10 mouse cellular contexts compared by ENCODE assay signal in genomic region chr19:53801789-53802683, GRCm38 (mm10).
DNase-seq lines count a peak whose midpoint lies in the region; ATAC-seq and TF ChIP-seq lines count a peak whose summit lies in the region.
"Had no signal": no experiment of that assay in that cellular context is flagged by ENCODE, and none has a peak within 500 bp of the region (broad histone marks: within the 10 kb centered on the region; RNA-seq: fewer than 3 reads in every experiment).

No protein-coding gene starts in this region.

- no peak for TF ChIP-seq CTCF in G1E (IDR thresholded peaks at IDR 0.05; ENCODE audit: low read depth, low read length)
- no peak for TF ChIP-seq CTCF in heart, postnatal 0 days (IDR thresholded peaks at IDR 0.05; ENCODE audit: low read depth)

- H3K27me3 ChIP-seq in G1E (ENCODE audit: insufficient read depth, low read length): no peaks in the 10 kb centered on the region
- H3K27me3 ChIP-seq in heart, postnatal 0 days (ENCODE audit: control insufficient read depth, insufficient read depth, low read length): no peaks in the 10 kb centered on the region
- H3K27me3 ChIP-seq in liver, embryonic 16.5 days (ENCODE audit: control insufficient read depth, insufficient read depth, low read depth, low read length): no peaks in the 10 kb centered on the region

- WGBS in heart, postnatal 0 days: 23% methylated on average over 11 of the region's 11 CpGs
- WGBS in liver, embryonic 16.5 days (ENCODE audit: insufficient replicate concordance): 26% methylated on average over 11 of the region's 11 CpGs

- H3K4me1 ChIP-seq in G1E (ENCODE audit: insufficient read depth, low read depth, low read length): peaks cover 93% of the 10 kb centered on the region
- peaks cover 55% of the 10 kb centered on the region for H3K4me1 ChIP-seq in heart, postnatal 0 days (ENCODE audit: control insufficient read depth, insufficient read depth)
- peaks cover 44% of the 10 kb centered on the region for H3K4me1 ChIP-seq in liver, embryonic 16.5 days (ENCODE audit: control insufficient read depth, low read depth, low read length)

- H3K36me3 ChIP-seq in G1E (replicated peaks): no peaks in the 10 kb centered on the region
- H3K36me3 ChIP-seq in heart, postnatal 0 days (replicated peaks; ENCODE audit: control insufficient read depth, insufficient read depth, low read length): no peaks in the 10 kb centered on the region
- H3K36me3 ChIP-seq in liver, embryonic 16.5 days (ENCODE audit: control insufficient read depth, insufficient read depth): no peaks in the 10 kb centered on the region

- no peaks in the 10 kb centered on the region for H3K9me3 ChIP-seq in G1E (replicated peaks)
- H3K9me3 ChIP-seq in heart, postnatal 0 days (replicated peaks; ENCODE audit: control insufficient read depth, low read length): no peaks in the 10 kb centered on the region
- no peaks in the 10 kb centered on the region for H3K9me3 ChIP-seq in liver, embryonic 16.5 days (replicated peaks; ENCODE audit: control insufficient read depth, low read length)

- peak overlapping the region; percentile 60; the same call in 1 of the 2 replicates for H3K4me3 ChIP-seq in G1E (ENCODE audit: low read depth, low read length)
- H3K4me3 ChIP-seq in heart, postnatal 0 days (ENCODE audit: low read depth, low read length): no peak overlapping the region
- H3K4me3 ChIP-seq in liver, embryonic 16.5 days (ENCODE audit: low read depth, low read length): no peak overlapping the region

- H3K4me2 ChIP-seq in heart, postnatal 0 days (ENCODE audit: low read depth, low read length): no peak overlapping the region
- H3K4me2 ChIP-seq in liver, embryonic 16.5 days (ENCODE audit: low read depth, low read length): no peak overlapping the region

- TF ChIP-seq EP300 in heart, postnatal 0 days (IDR thresholded peaks at IDR 0.05; ENCODE audit: low read depth): peak; percentile 91

- DNase-seq in G1E (ENCODE audit: low spot score): peak; percentile 76
- peak; percentile 61 for DNase-seq in brain, adult 2 months (ENCODE audit: low read depth, low spot score)
- peak; percentile 92 for DNase-seq in heart, postnatal 0 days (ENCODE audit: low spot score)
- DNase-seq in adrenal gland, postnatal 10 days: no peak
- DNase-seq in thymus, postnatal 10 days (ENCODE audit: low spot score in 2 of 2): no peak
- DNase-seq in right cerebral cortex, postnatal 36 days (ENCODE audit: low spot score in 2 of 2): no peak
- DNase-seq: gastrocnemius, postnatal 36 days had no signal

- H3K9ac ChIP-seq in heart, postnatal 0 days (replicated peaks; ENCODE audit: low read depth, low read length): no peak overlapping the region
- no peak overlapping the region for H3K9ac ChIP-seq in liver, embryonic 16.5 days (ENCODE audit: low read depth, low read length)

- H3K27ac ChIP-seq in heart, postnatal 0 days (ENCODE audit: low read depth): peak overlapping the region; percentile 90
- peak overlapping the region; percentile 65 for H3K27ac ChIP-seq in liver, embryonic 16.5 days (ENCODE audit: low read length)

- peak; percentile 74 for ATAC-seq in G1E (ENCODE audit: extremely low read depth, insufficient number of reproducible peaks, low FRiP score, poor library complexity, severe bottlenecking)
- peak; percentile 93 for ATAC-seq in heart, postnatal 0 days (ENCODE audit: insufficient read depth, low read depth)
- ATAC-seq in liver, embryonic 16.5 days (ENCODE audit: low read depth): peak; percentile 63
- ATAC-seq: activated CD4-positive, CD25-positive, alpha-beta regulatory T cell, adult 4 months; forebrain, embryonic 14.5 days had no signal

Comparison
In these comparisons a context has a peak if more than half of its experiments do, and no peak if none do; other contexts are left out.
1. DNase-seq: peak in G1E (single experiment), brain, adult 2 months (single experiment) and heart, postnatal 0 days (single experiment); none in adrenal gland, postnatal 10 days (single experiment), thymus, postnatal 10 days (0 of 2) and right cerebral cortex, postnatal 36 days (0 of 2).
2. Peak in every context shown above with its lines, with median percentiles within 50 percentile points of each other: ATAC-seq.